Mouse (Mus musculus): ENCODE results near the gene C7.

The C7 gene

DNA sequence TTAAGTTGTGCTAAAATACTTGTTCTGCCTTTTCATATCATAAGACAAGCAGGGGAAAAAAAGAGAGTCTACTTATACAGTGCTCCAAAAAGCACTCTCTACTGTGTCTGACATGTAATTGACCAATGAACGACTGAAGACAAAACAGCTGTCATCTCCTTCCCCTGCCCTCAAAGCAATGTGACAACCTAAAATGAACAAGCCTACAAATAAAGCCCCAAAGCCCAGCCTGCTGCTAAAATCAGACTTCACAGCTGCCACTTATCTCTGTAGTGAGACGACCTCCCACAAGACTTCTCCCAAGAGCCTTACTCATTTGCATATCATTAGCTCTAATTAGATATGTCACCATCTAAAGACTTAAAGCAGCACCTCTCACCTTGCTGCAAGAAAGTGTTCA is 60.6 kb downstream of the C7 start:
- DNase-seq (ENCODE audit: low spot score in 2 of 2): peak in 1 of 2 experiments; percentile 17

DNA sequence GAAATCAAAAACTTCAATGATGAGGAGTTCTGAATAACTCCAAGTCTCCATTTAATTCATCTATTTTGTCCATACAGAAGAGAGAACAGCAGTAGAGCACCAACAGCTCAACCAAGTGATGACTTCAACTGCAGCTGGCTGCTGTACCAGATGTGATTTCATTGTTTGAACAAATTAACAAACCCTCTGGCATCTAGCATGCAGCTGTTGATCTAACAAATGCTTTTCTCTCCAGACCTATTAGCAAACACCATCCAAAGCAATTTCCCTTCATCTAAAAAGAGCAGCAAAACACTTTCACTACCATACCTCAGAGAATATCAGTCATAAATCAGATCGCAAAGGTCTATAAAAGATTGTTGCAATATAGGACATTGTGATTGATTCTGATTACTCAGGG is 90.2 kb downstream of the C7 start:
- no peak for DNase-seq (ENCODE audit: low spot score in 2 of 2)

Measured in right cerebral cortex, postnatal 36 days (tissue).